Mouse (Mus musculus): ENCODE measurements around the gene Ran. TPM values are rescaled to one million over a fixed set of nuclear protein-coding genes. Genes with fewer than 3 reads are reported as not detected.
A peak's percentile ranks its signal among the peaks of the same experiment; 100 is the strongest.

Gene Ran
- polyA plus RNA-seq, 1 experiment from 2014 or later, result 499 TPM

GRCm38 (mm10) chr5:129020731-129021130 lies 862 bp downstream of the Ran start:
- Histone ChIP-seq H3K9ac (ENCODE audit: low read depth, low read length) (peak overlapping the region; percentile 98), H3K4me3 (ENCODE audit: low read depth, low read length) (peak overlapping the region; percentile 86), H3K9me3 (replicated peaks; ENCODE audit: control insufficient read depth, low read length) (no peaks in the 10 kb centered on the region), H3K36me3 (ENCODE audit: control insufficient read depth, insufficient read depth, low read length) (peaks cover 7% of the 10 kb centered on the region), H3K27ac (ENCODE audit: low read depth, low read length) (peak overlapping the region; percentile 99), H3K4me1 (ENCODE audit: control insufficient read depth, insufficient read depth, low read length) (peaks cover 8% of the 10 kb centered on the region; the same call in 1 of the 2 replicates), H3K27me3 (ENCODE audit: control insufficient read depth, insufficient read depth, low read length) (no peaks in the 10 kb centered on the region), H3K4me2 (peak overlapping the region; percentile 86)
- WGBS (ENCODE audit: insufficient replicate concordance), result 7% methylated on average over 28 of the region's 28 CpGs
- ATAC-seq (replicated peaks; ENCODE audit: insufficient number of reproducible peaks, low FRiP score, low TSS enrichment), result peak; percentile 8

- H3K9me3 ChIP-seq (replicated peaks; ENCODE audit: control insufficient read depth, low read length), result no peaks in the 10 kb centered on the region
- H3K27ac ChIP-seq (ENCODE audit: low read depth, low read length), result no peak overlapping the region
- H3K4me1 ChIP-seq (ENCODE audit: control insufficient read depth, insufficient read depth, low read length), result peaks cover 5% of the 10 kb centered on the region; the same call in 1 of the 2 replicates
- peaks cover 7% of the 10 kb centered on the region for H3K36me3 ChIP-seq (ENCODE audit: control insufficient read depth, insufficient read depth, low read length)
- ATAC-seq (replicated peaks; ENCODE audit: insufficient number of reproducible peaks, low FRiP score, low TSS enrichment), result no peak
- H3K9ac ChIP-seq (ENCODE audit: low read depth, low read length), result no peak overlapping the region
- no peak overlapping the region for H3K4me2 ChIP-seq
- H3K27me3 ChIP-seq (ENCODE audit: control insufficient read depth, insufficient read depth, low read length), result no peaks in the 10 kb centered on the region
- 34% methylated on average over 2 of the region's 2 CpGs for WGBS (ENCODE audit: insufficient replicate concordance)
- H3K4me3 ChIP-seq (ENCODE audit: low read depth, low read length), result no peak overlapping the region
Observed at GRCm38 (mm10) chr5:129025048-129025447, 5.2 kb downstream of the Ran start.

GRCm38 (mm10) chr5:129025725-129026124 lies 5.9 kb downstream of the Ran start:
- no peak overlapping the region for H3K9ac ChIP-seq (ENCODE audit: low read depth, low read length)
- peaks cover 7% of the 10 kb centered on the region for H3K36me3 ChIP-seq (ENCODE audit: control insufficient read depth, insufficient read depth, low read length)
- no peak overlapping the region for H3K4me3 ChIP-seq (ENCODE audit: low read depth, low read length)
- no peak overlapping the region for H3K27ac ChIP-seq (ENCODE audit: low read depth, low read length)
- ATAC-seq (replicated peaks; ENCODE audit: insufficient number of reproducible peaks, low FRiP score, low TSS enrichment), result no peak
- H3K27me3 ChIP-seq (ENCODE audit: control insufficient read depth, insufficient read depth, low read length), result no peaks in the 10 kb centered on the region
- H3K4me1 ChIP-seq (ENCODE audit: control insufficient read depth, insufficient read depth, low read length), result peaks cover 5% of the 10 kb centered on the region; the same call in 1 of the 2 replicates
- H3K9me3 ChIP-seq (replicated peaks; ENCODE audit: control insufficient read depth, low read length), result no peaks in the 10 kb centered on the region
- 92% methylated on average over 2 of the region's 2 CpGs for WGBS (ENCODE audit: insufficient replicate concordance)
- no peak overlapping the region for H3K4me2 ChIP-seq

GRCm38 (mm10) chr5:129026171-129026570 lies 6.3 kb downstream of the Ran start:
- no peak overlapping the region for H3K9ac ChIP-seq (ENCODE audit: low read depth, low read length)

GRCm38 (mm10) chr5:129026637-129027036 lies 6.8 kb downstream of the Ran start:
- no peak for ATAC-seq (replicated peaks; ENCODE audit: insufficient number of reproducible peaks, low FRiP score, low TSS enrichment)
- WGBS (ENCODE audit: insufficient replicate concordance), result 69% methylated on average over 1 of the region's 1 CpGs
- H3K27me3 ChIP-seq (ENCODE audit: control insufficient read depth, insufficient read depth, low read length), result no peaks in the 10 kb centered on the region

More at GRCm38 (mm10) chr5:129026171-129026570, 6.3 kb downstream of the Ran start:
- WGBS (ENCODE audit: insufficient replicate concordance), result 88% methylated on average over 3 of the region's 3 CpGs
- Histone ChIP-seq H3K4me3 (ENCODE audit: low read depth, low read length) (no peak overlapping the region), H3K4me2 (no peak overlapping the region), H3K9me3 (replicated peaks; ENCODE audit: control insufficient read depth, low read length) (no peaks in the 10 kb centered on the region), H3K4me1 (ENCODE audit: control insufficient read depth, insufficient read depth, low read length) (peaks cover 5% of the 10 kb centered on the region; the same call in 1 of the 2 replicates), H3K27ac (ENCODE audit: low read depth, low read length) (no peak overlapping the region), H3K27me3 (ENCODE audit: control insufficient read depth, insufficient read depth, low read length) (no peaks in the 10 kb centered on the region), H3K36me3 (ENCODE audit: control insufficient read depth, insufficient read depth, low read length) (peaks cover 7% of the 10 kb centered on the region)
- no peak for ATAC-seq (replicated peaks; ENCODE audit: insufficient number of reproducible peaks, low FRiP score, low TSS enrichment)

GRCm38 (mm10) chr5:129029131-129029723 lies 9.4 kb downstream of the Ran start:
- Histone ChIP-seq H3K4me3 (ENCODE audit: low read depth, low read length) (no peak overlapping the region), H3K4me2 (no peak overlapping the region), H3K27me3 (ENCODE audit: control insufficient read depth, insufficient read depth, low read length) (no peaks in the 10 kb centered on the region), H3K27ac (ENCODE audit: low read depth, low read length) (no peak overlapping the region), H3K4me1 (ENCODE audit: control insufficient read depth, insufficient read depth, low read length) (no peaks in the 10 kb centered on the region), H3K9me3 (replicated peaks; ENCODE audit: control insufficient read depth, low read length) (no peaks in the 10 kb centered on the region), H3K36me3 (ENCODE audit: control insufficient read depth, insufficient read depth, low read length) (0 out of 2 replicates have a peak, but pooled peaks cover 5% of the 10 kb centered on the region), H3K9ac (ENCODE audit: low read depth, low read length) (no peak overlapping the region)
- WGBS (ENCODE audit: insufficient replicate concordance), result 71% methylated on average over 5 of the region's 5 CpGs
- ATAC-seq (replicated peaks; ENCODE audit: insufficient number of reproducible peaks, low FRiP score, low TSS enrichment), result no peak

More at GRCm38 (mm10) chr5:129026637-129027036, 6.8 kb downstream of the Ran start:
- H3K9me3 ChIP-seq (replicated peaks; ENCODE audit: control insufficient read depth, low read length), result no peaks in the 10 kb centered on the region
- H3K4me2 ChIP-seq, result no peak overlapping the region
- peaks cover 7% of the 10 kb centered on the region for H3K36me3 ChIP-seq (ENCODE audit: control insufficient read depth, insufficient read depth, low read length)
- H3K27ac ChIP-seq (ENCODE audit: low read depth, low read length), result no peak overlapping the region
- no peak overlapping the region for H3K9ac ChIP-seq (ENCODE audit: low read depth, low read length)
- H3K4me1 ChIP-seq (ENCODE audit: control insufficient read depth, insufficient read depth, low read length), result peaks cover 3% of the 10 kb centered on the region; the same call in 1 of the 2 replicates
- no peak overlapping the region for H3K4me3 ChIP-seq (ENCODE audit: low read depth, low read length)

- H3K36me3 ChIP-seq (ENCODE audit: control insufficient read depth, insufficient read depth, low read length), result no peaks in the 10 kb centered on the region
- no peaks in the 10 kb centered on the region for H3K27me3 ChIP-seq (ENCODE audit: control insufficient read depth, insufficient read depth, low read length)
- no peak overlapping the region for H3K4me2 ChIP-seq
- 85% methylated on average over 5 of the region's 5 CpGs for whole genome bisulfite sequencing (ENCODE audit: insufficient replicate concordance)
- no peaks in the 10 kb centered on the region for H3K9me3 ChIP-seq (replicated peaks; ENCODE audit: control insufficient read depth, low read length)
- no peak overlapping the region for H3K27ac ChIP-seq (ENCODE audit: low read depth, low read length)
- no peak for ATAC-seq (replicated peaks; ENCODE audit: insufficient number of reproducible peaks, low FRiP score, low TSS enrichment)
- H3K4me3 ChIP-seq (ENCODE audit: low read depth, low read length), result no peak overlapping the region
- H3K9ac ChIP-seq (ENCODE audit: low read depth, low read length), result no peak overlapping the region
- H3K4me1 ChIP-seq (ENCODE audit: control insufficient read depth, insufficient read depth, low read length), result no peaks in the 10 kb centered on the region
Observed at GRCm38 (mm10) chr5:129036678-129037077, 16.8 kb downstream of the Ran start.

GRCm38 (mm10) chr5:129037739-129038138 lies 17.9 kb downstream of the Ran start:
- no peaks in the 10 kb centered on the region for H3K36me3 ChIP-seq (ENCODE audit: control insufficient read depth, insufficient read depth, low read length)
- no peak for ATAC-seq (replicated peaks; ENCODE audit: insufficient number of reproducible peaks, low FRiP score, low TSS enrichment)

More at GRCm38 (mm10) chr5:129037739-129038138, 17.9 kb downstream of the Ran start:
- Histone ChIP-seq H3K27me3 (ENCODE audit: control insufficient read depth, insufficient read depth, low read length) (no peaks in the 10 kb centered on the region), H3K4me3 (ENCODE audit: low read depth, low read length) (no peak overlapping the region), H3K4me1 (ENCODE audit: control insufficient read depth, insufficient read depth, low read length) (no peaks in the 10 kb centered on the region), H3K9me3 (replicated peaks; ENCODE audit: control insufficient read depth, low read length) (no peaks in the 10 kb centered on the region), H3K4me2 (no peak overlapping the region), H3K27ac (ENCODE audit: low read depth, low read length) (no peak overlapping the region), H3K9ac (ENCODE audit: low read depth, low read length) (no peak overlapping the region)
- WGBS (ENCODE audit: insufficient replicate concordance), result 70% methylated on average over 7 of the region's 7 CpGs
